Mouse (Mus musculus): ENCODE data around the gene Psme2.
A peak's percentile ranks its signal among the peaks of the same experiment; 100 is the strongest.

Psme2 gene

GRCm38 (mm10) chr14:55596036-55596690, 5.2 kb upstream of the Psme2 start:
- no peak for DNase-seq (ENCODE audit: low spot score in 2 of 2)

GRCm38 (mm10) chr14:55592226-55592625, 1.3 kb upstream of the Psme2 start:
- no peak for DNase-seq (ENCODE audit: low spot score in 2 of 2)

GRCm38 (mm10) chr14:55591331-55591891, 498 bp upstream of the Psme2 start, which contains the start of gene Rnf31:
Gene Rnf31, plus strand, starts transcription at chr14:55591708.
- peak; percentile 75 to 80 for DNase-seq (ENCODE audit: low spot score in 2 of 2)

- DNase-seq (ENCODE audit: low spot score in 2 of 2), result no peak
These were observed 1.0 kb downstream of the Psme2 start for GRCm38 (mm10) chr14:55589771-55590448.

GRCm38 (mm10) chr14:55589271-55589670, 1.6 kb downstream of the Psme2 start:
- no peak for DNase-seq (ENCODE audit: low spot score in 2 of 2)

- DNase-seq (ENCODE audit: low spot score in 2 of 2), result no peak
These were observed 4.8 kb downstream of the Psme2 start for GRCm38 (mm10) chr14:55586149-55586548.

- no peak for DNase-seq (ENCODE audit: low spot score in 2 of 2)
These were observed 5.3 kb downstream of the Psme2 start for GRCm38 (mm10) chr14:55585566-55585960.

- DNase-seq (ENCODE audit: low spot score in 2 of 2), result peak in 1 of 2 experiments; percentile 37
These were observed 6.0 kb downstream of the Psme2 start, which contains the start of gene Emc9 for GRCm38 (mm10) chr14:55584702-55585565. Gene Emc9, minus strand, starts transcription at chr14:55585302.

- no peak for DNase-seq (ENCODE audit: low spot score in 2 of 2)
These were observed 6.6 kb downstream of the Psme2 start for GRCm38 (mm10) chr14:55584303-55584701.

GRCm38 (mm10) chr14:55581981-55582681, 8.8 kb downstream of the Psme2 start:
- no peak for DNase-seq (ENCODE audit: low spot score in 2 of 2)

GRCm38 (mm10) chr14:55580731-55581130, 10.2 kb downstream of the Psme2 start:
- no peak for DNase-seq (ENCODE audit: low spot score in 2 of 2)

GRCm38 (mm10) chr14:55579511-55580496, 11.1 kb downstream of the Psme2 start:
- DNase-seq (ENCODE audit: low spot score in 2 of 2), result no peak

GRCm38 (mm10) chr14:55578668-55579269, 12.1 kb downstream of the Psme2 start:
- DNase-seq (ENCODE audit: low spot score in 2 of 2), result no peak

- DNase-seq (ENCODE audit: low spot score in 2 of 2), result peak; percentile 81 to 82
These were observed 12.8 kb downstream of the Psme2 start, which contains the start of gene Psme1 for GRCm38 (mm10) chr14:55577871-55578667. Gene Psme1, plus strand, starts transcription at chr14:55578123.

GRCm38 (mm10) chr14:55576376-55576775, 14.5 kb downstream of the Psme2 start:
- no peak for DNase-seq (ENCODE audit: low spot score in 2 of 2)

GRCm38 (mm10) chr14:55575711-55576110, 15.2 kb downstream of the Psme2 start:
- DNase-seq (ENCODE audit: low spot score in 2 of 2), result no peak

GRCm38 (mm10) chr14:55575302-55575701, 15.6 kb downstream of the Psme2 start, which contains the start of gene Fitm1:
Gene Fitm1, plus strand, starts transcription at chr14:55575617.
- no peak for DNase-seq (ENCODE audit: low spot score in 2 of 2)

- no peak for DNase-seq (ENCODE audit: low spot score in 2 of 2)
These were observed 19.2 kb downstream of the Psme2 start for GRCm38 (mm10) chr14:55571760-55572159.

GRCm38 (mm10) chr14:55570588-55570987, 20.3 kb downstream of the Psme2 start:
- no peak for DNase-seq (ENCODE audit: low spot score in 2 of 2)

Data from thymus, postnatal 10 days (tissue).